Mouse (Mus musculus) cerebellum, adult 9-11 months (tissue): ENCODE measurements at regions not wholly inside any gene's neighbourhood (a gene's known extent, or its start where the extent isn't known, plus 50 kb on each side); places are given as distances from the start of the nearest gene placed in this dataset.
A peak's percentile ranks its signal among the peaks of the same experiment; 100 is the strongest.

Experiments
- DNase-seq: peaks from one replicate; pipeline ENCODE4 v3.0.0; 2022

- no peak for DNase-seq
These were observed 220.0 kb upstream of the Gm9767 start for GRCm38 (mm10) chr10:25857954-25858616.

GRCm38 (mm10) chr10:25844348-25844747, 233.7 kb upstream of the Gm9767 start:
- no peak for DNase-seq

DNA sequence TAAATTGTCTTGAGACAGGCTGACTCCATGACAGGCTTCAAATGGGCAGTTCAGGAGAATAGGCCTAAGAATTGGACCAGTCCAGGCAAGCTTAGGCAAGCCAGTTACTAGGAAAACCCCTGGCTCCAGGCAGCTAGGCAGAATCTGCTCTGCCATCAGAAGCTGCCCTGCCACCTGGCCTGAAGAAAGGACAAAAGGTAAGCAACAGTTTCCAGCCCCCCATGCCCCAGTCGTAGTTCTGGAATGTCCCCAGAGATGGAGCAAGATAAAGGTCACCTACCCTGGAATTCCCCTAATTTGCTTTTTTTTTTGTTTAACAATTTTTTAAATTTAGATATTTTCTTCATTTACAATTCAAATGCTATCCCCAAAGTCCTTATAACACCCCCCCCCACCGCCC, 248.8 kb upstream of the Gm9767 start:
- DNase-seq: no peak

DNA sequence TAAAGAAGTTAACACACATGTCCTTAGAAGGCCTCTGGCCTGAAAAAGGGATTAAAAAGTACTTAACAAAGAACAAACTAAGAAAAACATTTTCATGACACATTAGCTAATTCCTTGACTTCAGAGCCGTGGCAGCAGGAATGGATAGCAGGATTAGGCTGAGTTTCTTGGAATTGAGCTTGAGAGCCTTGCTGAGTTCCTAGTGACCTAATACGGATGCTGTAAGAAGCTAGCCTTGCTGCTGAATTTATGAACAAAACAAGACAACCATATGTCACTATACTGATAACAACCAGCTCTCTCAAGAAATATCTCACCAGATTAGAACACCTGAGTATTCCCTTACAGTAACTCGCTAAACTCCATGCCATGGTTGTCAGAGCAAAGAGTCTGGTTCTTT, 268.2 kb upstream of the Smlr1 start:
- no peak for DNase-seq

GRCm38 (mm10) chr10:25801499-25801898, 265.4 kb upstream of the Smlr1 start:
- no peak for DNase-seq

DNA sequence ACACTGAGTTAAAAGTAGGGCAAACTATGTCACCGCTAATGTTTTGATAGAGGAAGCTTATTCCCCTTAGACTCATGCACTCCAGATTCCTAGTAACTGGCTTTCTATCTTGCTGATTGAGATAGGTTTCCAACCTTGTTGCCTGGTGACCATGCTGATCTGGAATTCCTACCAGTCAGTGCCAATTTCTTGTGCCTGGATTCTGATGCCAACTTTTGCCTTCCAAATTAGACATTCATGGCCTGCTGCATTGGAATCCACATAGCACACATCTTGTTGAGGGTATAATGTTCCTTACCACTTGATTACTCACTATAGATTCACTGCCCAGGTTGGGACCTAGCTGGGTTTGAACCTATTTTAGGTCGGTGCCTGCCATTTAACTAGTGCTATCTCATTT, 262.8 kb upstream of the Smlr1 start:
- DNase-seq: no peak

DNA sequence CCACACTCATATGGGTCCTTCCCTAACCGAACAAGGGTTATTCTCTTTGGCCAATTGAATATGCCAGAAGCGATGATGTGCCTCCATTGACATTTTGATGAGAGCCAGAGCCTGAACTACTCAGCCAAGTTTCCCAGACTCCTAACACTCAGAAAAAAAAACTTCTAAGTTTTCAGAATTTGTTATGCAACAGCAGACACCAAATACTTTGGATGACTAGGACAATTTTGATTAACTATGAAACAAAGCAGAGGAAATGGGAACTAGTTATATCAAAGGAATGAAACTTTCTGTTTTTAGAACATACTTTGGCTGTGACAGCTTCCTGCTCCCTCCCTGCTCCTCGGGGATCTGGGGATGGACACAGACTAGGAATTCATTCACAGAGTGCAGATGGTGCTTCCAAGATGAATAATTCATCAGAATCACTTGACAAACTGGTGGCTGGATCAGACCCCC, 254.3 kb upstream of the Smlr1 start:
- peak; percentile 4 for DNase-seq

GRCm38 (mm10) chr10:25788660-25789059, 252.6 kb upstream of the Smlr1 start:
- DNase-seq: no peak

GRCm38 (mm10) chr10:25788004-25788403, 251.9 kb upstream of the Smlr1 start:
- no peak for DNase-seq

DNA sequence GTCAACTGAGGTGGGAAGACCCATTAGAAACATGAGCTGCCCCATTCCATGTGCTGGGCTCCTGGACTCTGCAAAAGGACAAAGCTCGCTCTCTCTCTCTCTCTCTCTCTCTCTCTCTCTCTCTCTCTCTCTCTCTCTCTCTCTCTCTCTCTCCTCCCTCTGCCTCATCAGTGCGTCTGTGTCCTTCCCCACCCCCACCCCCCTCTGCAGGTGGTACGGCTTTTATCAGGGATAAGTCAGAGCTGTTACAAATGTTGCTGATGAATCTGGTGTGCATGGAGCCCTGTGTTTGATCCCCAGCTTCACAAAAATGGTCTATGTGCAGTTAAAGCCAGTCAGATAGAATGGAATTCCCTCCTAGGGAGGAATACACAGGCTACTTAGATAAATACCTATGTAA, 247.8 kb upstream of the Smlr1 start:
- no peak for DNase-seq

- no peak for DNase-seq
These were observed 243.4 kb upstream of the Smlr1 start for GRCm38 (mm10) chr10:25779476-25779875.

DNA sequence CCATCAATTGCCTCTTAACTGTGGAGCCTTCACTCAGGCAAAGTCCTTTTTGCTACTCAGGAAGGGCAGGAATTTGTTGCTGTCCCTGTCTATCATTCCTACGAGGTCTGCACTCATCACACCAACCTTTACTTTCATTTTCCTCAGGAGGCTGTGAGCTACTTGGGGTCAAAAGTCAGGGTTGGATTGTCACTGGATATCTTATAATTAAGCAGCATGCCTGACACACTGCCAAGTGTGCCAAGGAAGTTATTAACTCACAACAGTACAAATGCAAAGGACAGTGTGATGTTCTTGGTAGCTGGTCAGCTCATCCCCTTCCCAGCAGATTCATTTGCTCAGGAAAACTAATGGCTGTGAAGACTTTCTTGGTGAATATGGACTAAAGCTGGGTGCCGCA, 241.7 kb upstream of the Smlr1 start:
- DNase-seq: no peak

DNA sequence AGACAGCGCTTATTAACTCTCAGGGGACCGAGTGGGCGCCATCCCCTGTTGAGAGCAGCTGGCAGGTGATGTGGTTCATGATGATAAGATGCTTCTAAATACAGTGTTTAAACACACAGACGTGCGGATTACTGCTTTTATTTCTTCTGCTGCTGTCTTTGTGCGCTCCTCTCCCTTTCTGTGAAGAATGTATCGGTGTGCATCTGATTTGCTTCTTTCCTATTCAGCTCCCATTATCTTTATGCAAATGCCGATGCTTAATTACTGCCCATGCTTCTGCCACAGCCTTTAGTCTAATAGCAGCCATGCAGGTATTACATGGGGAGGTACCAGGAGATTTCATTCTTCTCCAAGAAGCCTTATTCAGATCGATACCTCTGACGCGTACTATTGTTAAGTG, 240.6 kb upstream of the Smlr1 start:
- DNase-seq: no peak

DNA sequence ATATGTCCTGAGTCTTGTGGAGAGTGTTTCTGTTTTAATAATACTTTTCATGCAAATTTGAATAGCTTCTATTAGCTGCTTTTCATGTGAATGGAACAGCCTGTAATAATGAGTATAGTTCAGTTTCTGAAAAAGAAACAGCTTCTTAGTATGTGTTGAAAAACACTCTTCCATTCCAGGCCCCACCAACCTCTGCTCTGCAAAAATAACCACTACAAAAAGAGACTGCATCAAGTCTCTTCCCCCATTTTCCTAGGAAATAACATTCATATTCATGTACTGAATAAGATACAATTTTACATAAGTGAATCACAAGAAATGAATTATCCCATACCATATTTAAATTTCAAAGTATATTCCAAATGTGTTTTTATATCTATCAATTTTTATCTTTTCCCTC, 234.0 kb upstream of the Smlr1 start:
- DNase-seq: no peak

GRCm38 (mm10) chr10:25768456-25768855, 232.4 kb upstream of the Smlr1 start:
- DNase-seq: no peak

DNA sequence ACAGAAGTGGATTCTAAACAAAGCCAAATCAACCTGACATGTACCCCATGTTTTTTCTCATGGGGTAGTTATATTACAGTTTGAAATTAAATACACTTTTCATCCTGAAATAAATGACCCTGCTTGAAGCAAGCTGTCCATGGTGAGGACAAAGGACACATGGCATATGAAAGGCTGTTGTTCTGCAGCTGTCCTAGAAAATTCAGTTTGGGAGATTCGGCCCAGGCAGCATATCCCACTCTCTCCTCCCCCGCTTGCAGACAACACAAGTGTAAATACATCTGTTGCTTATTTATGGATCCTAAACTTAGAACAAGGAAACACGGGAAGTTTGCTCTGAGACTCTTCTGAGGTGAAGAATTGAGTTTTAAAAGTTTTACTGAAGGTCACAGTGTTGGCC, 218.2 kb upstream of the Smlr1 start:
- DNase-seq: no peak

- no peak for DNase-seq
These were observed 206.6 kb upstream of the Smlr1 start for GRCm38 (mm10) chr10:25742678-25743077.

DNA sequence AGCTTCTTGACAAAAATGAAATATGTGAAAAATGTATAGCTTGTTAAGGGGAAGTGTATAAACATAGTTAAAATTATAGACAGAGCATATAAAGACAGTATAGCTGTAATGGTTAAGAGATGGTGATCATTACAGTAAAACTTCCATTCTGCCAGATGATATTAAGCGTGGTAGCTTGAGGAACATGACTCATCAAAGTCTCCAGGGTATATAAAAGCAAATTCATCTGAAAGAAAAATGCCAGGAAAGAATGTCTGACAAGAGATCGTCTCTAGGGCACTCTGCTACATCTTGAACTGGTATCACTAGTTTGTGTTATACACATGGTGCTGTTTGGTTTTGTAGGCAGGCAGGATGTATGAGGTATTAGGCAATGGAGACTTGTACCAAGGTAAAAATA, 204.9 kb upstream of the Smlr1 start:
- no peak for DNase-seq

- DNase-seq: no peak
These were observed 194.4 kb upstream of the Smlr1 start for GRCm38 (mm10) chr10:25730470-25730869.

GRCm38 (mm10) chr10:25723966-25724365, 187.9 kb upstream of the Smlr1 start:
- DNase-seq: no peak

- no peak for DNase-seq
These were observed 179.7 kb upstream of the Smlr1 start for GRCm38 (mm10) chr10:25715747-25716146.

GRCm38 (mm10) chr10:25714636-25715035, 178.6 kb upstream of the Smlr1 start:
- no peak for DNase-seq

- no peak for DNase-seq
These were observed 178.0 kb upstream of the Smlr1 start for GRCm38 (mm10) chr10:25714041-25714440.

DNA sequence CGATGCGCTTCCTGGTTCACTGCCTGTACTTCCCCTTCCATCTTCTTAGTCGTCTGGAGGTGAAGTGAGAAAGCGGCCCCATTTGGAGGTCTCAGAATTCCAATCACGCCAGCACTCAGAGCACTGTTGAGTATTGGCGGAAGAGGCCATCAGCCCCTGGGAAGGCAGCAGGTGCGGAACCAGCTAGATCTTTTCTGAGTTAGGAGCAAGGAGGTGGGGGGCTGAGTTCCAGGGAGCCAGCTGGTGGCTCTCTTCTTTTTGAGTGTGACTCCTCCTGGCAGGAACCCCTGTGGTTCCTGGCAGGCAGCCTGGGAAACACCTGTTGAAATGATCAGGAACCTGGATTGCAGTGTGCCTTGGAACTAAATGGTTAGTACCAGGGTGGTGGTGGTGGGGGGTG, 171.9 kb upstream of the Smlr1 start:
- DNase-seq: no peak

DNA sequence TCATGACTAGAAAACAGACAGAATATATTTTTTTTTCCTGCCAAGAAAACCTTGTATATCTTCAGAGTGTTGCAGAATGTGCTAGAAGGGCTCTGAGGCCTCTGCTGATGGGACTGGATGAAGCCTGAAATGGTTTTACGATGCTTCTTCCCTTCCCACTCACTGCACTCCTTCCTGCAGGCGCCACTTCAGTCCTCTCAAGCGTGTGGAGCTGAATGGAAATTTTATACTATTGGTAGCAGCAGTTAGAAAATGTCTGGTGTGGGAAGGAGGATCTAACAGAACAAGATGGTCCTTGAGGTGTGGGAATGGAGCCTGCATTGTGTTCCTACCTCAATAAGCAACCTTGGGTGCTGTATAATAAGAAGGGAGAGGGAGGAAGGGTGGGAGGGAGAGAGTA, 166.1 kb upstream of the Smlr1 start:
- no peak for DNase-seq

GRCm38 (mm10) chr10:25695798-25696197, 159.7 kb upstream of the Smlr1 start:
- DNase-seq: no peak
